Mouse (Mus musculus) liver, embryonic 12.5 days (tissue): ENCODE data around the gene Trim11. TPM values are rescaled to one million over a fixed set of nuclear protein-coding genes. Genes with fewer than 3 reads are reported as not detected.

Experiments
- ATAC-seq: fragments of 200-750 bp; cut with Nextera tagmentation; 2 replicates; pipeline ENCODE4 v1.8.0; 2017; ENCODE audit warnings: moderate number of reproducible peaks, mild to moderate bottlenecking, moderate library complexity
- H3K27ac ChIP-seq: fragments of 300-500 bp; sonication (generic); 2 replicates; pipeline ENCODE4 v1.5.1; 2016; ENCODE audit warnings: mild to moderate bottlenecking
- H3K27me3 ChIP-seq: fragments of 300-500 bp; sonication (generic); replicated peaks from 2 replicates; pipeline ENCODE4 v1.6.1; 2016; ENCODE audit warnings: mild to moderate bottlenecking, moderate library complexity
- H3K36me3 ChIP-seq: fragments of 300-500 bp; sonication (generic); 2 replicates; pipeline ENCODE4 v1.6.1; 2016; ENCODE audit warnings: mild to moderate bottlenecking, moderate library complexity
- H3K4me1 ChIP-seq: fragments of 300-500 bp; sonication (generic); 2 replicates; pipeline ENCODE4 v1.6.1; 2016
- H3K4me2 ChIP-seq: fragments of 300-500 bp; sonication (generic); 2 replicates; pipeline ENCODE4 v1.6.1; 2016; ENCODE audit warnings: mild to moderate bottlenecking, moderate library complexity
- H3K4me3 ChIP-seq: fragments of 300-500 bp; sonication (generic); 2 replicates; pipeline ENCODE4 v1.5.1; 2016; ENCODE audit warnings: mild to moderate bottlenecking, moderate library complexity
- H3K9ac ChIP-seq: fragments of 300-500 bp; sonication (generic); 2 replicates; pipeline ENCODE4 v1.6.1; 2016; ENCODE audit warnings: mild to moderate bottlenecking, moderate library complexity
- H3K9me3 ChIP-seq: fragments of 300-500 bp; sonication (generic); replicated peaks from 2 replicates; pipeline ENCODE4 v1.6.1; 2016; ENCODE audit warnings: mild to moderate bottlenecking, moderate library complexity
- WGBS: fragments of 180-500 bp; shearing (Covaris S2); methylation state at CpG from one replicate; pipeline ENCODE4 v1.1.7; 2016; ENCODE audit not compliant: insufficient replicate concordance; 5-methylcytosine and 5-hydroxymethylcytosine counted together
- polyA plus RNA-seq: library from polyadenylated mRNA; unstranded; fragments of >200 nt; fragmentation: Nextera tagmentation; extraction: Ambion mirVana; gene quantifications from 2 replicates; pipeline ENCODE4 v1.2.1, GENCODE M21; 2016

Trim11 gene
- polyA plus RNA-seq, 1 experiment from 2014 or later: 11.2 TPM

DNA sequence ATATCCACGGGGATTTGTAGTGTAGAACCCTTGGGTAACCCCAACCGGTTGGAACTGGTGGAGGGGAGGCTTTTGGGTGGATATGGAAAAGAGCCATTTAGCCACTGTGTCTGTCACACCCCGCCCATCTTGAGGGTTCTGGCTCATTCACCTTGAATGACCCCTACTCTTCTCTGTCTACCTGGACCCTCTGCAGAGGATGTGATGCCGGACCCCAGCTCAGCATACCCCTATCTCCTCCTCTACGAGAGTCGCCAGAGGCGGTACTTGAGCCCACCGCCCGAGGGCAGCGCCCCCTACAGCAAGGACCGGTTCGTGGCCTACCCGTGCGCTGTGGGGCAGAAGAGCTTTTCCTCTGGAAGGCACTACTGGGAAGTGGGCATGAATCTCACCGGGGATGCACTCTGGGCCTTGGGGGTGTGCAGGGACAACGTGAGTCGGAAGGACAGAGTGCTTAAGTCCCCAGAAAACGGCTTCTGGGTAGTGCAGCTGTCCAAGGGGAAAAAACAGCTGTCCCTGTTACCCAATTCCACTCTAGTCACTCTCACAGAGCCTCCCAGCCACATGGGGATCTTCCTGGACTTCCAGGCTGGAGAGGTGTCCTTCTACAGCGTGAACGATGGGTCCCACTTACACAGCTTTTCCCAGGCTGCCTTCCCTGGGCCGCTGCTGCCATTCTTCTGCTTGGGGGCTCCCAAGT is 6.9 kb upstream of the Trim11 start:
- ATAC-seq: no peak
- H3K4me2 ChIP-seq: no peak overlapping the region
- no peaks in the 10 kb centered on the region for H3K9me3 ChIP-seq
- no peak overlapping the region; the same call in 1 of the 2 replicates for H3K27ac ChIP-seq
- no peaks in the 10 kb centered on the region for H3K27me3 ChIP-seq
- peaks cover 50% of the 10 kb centered on the region for H3K36me3 ChIP-seq
- H3K9ac ChIP-seq: no peak overlapping the region
- WGBS: 83% methylated on average over 21 of the region's 21 CpGs
- H3K4me3 ChIP-seq: no peak overlapping the region
- H3K4me1 ChIP-seq: peaks cover 54% of the 10 kb centered on the region

DNA sequence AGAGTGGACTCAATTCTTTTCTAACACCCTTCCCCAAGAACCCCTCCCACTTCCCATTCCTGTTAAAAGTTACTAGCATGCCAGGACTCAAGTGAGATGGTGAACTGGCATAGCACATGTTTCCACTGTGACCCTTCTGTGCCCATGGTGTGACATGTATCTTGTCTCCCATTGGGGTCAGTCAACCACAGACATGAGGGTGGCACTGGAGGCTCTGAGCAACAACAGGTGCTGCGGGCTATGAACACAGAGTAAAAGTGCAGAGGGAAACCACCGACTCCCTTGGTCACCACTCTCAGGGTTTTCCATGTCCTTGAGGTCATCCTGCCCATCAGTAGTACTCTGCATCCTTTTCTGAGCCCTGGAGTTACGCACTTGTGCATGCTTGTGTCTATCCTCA is 6.1 kb upstream of the Trim11 start:
- no peak for ATAC-seq
- 90% methylated on average over 3 of the region's 3 CpGs for WGBS

GRCm38 (mm10) chr11:58974414-58974813 is 3.5 kb upstream of the Trim11 start:
- Histone ChIP-seq H3K9me3 (no peaks in the 10 kb centered on the region), H3K4me2 (no peak overlapping the region), H3K27ac (no peak overlapping the region), H3K36me3 (peaks cover 42% of the 10 kb centered on the region), H3K4me1 (peaks cover 50% of the 10 kb centered on the region), H3K9ac (no peak overlapping the region), H3K4me3 (no peak overlapping the region), H3K27me3 (no peaks in the 10 kb centered on the region)
- ATAC-seq: no peak
- WGBS: 55% methylated on average over 3 of the region's 3 CpGs

More for the DNA sequence above, 6.1 kb upstream of the Trim11 start:
- Histone ChIP-seq H3K9me3 (no peaks in the 10 kb centered on the region), H3K9ac (no peak overlapping the region), H3K27ac (no peak overlapping the region; the same call in 1 of the 2 replicates), H3K4me2 (no peak overlapping the region), H3K36me3 (peaks cover 50% of the 10 kb centered on the region), H3K4me3 (no peak overlapping the region), H3K27me3 (no peaks in the 10 kb centered on the region), H3K4me1 (peaks cover 49% of the 10 kb centered on the region)

- WGBS: under 1% methylated on average over 29 of the region's 29 CpGs
- Histone ChIP-seq H3K9me3 (no peaks in the 10 kb centered on the region), H3K4me2 (peak overlapping the region; percentile 91), H3K27me3 (no peaks in the 10 kb centered on the region), H3K27ac (peak overlapping the region; percentile 88), H3K4me1 (peaks cover 66% of the 10 kb centered on the region), H3K4me3 (peak overlapping the region; percentile 96), H3K9ac (peak overlapping the region; percentile 95), H3K36me3 (peaks cover 35% of the 10 kb centered on the region)
- peak; percentile 65 for ATAC-seq
These were observed 743 bp upstream of the Trim11 start for GRCm38 (mm10) chr11:58977150-58977549.

GRCm38 (mm10) chr11:58977607-58978026 is 276 bp upstream of the Trim11 start:
- Histone ChIP-seq H3K27ac (peak overlapping the region; percentile 88), H3K9me3 (no peaks in the 10 kb centered on the region), H3K4me3 (peak overlapping the region; percentile 96), H3K4me2 (peak overlapping the region; percentile 91), H3K4me1 (peaks cover 70% of the 10 kb centered on the region), H3K9ac (peak overlapping the region; percentile 95), H3K36me3 (peaks cover 35% of the 10 kb centered on the region), H3K27me3 (no peaks in the 10 kb centered on the region)
- peak; percentile 25; the same call in 1 of the 2 replicates for ATAC-seq
- under 1% methylated on average over 21 of the region's 21 CpGs for WGBS

DNA sequence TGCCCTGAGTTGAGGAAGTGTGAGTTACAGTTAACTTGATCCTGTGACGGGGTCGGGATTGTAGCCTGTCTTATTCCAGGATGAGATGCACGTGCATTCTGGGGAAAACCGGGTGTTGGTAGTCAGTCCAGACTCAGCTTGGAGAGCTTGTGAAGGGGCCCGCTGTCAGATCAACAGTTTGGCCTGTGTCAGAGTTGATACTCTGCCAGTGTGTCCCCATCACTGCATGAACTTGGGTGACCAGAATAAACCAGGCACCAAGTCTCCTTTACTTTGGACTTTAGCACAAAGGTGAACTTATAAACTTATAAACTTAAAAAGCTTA is 775 bp downstream of the Trim11 start:
- Histone ChIP-seq H3K27me3 (no peaks in the 10 kb centered on the region), H3K4me1 (peaks cover 72% of the 10 kb centered on the region), H3K4me2 (peak overlapping the region; percentile 91), H3K9me3 (no peaks in the 10 kb centered on the region), H3K9ac (peak overlapping the region; percentile 95), H3K27ac (peak overlapping the region; percentile 88), H3K4me3 (peak overlapping the region; percentile 96), H3K36me3 (peaks cover 44% of the 10 kb centered on the region)
- 1% methylated on average over 5 of the region's 5 CpGs for WGBS
- no peak for ATAC-seq

- peaks cover 49% of the 10 kb centered on the region for H3K36me3 ChIP-seq
- H3K27me3 ChIP-seq: no peaks in the 10 kb centered on the region
- ATAC-seq: no peak
- peak overlapping the region; percentile 91 for H3K4me2 ChIP-seq
- H3K9me3 ChIP-seq: no peaks in the 10 kb centered on the region
- peaks cover 67% of the 10 kb centered on the region for H3K4me1 ChIP-seq
- H3K4me3 ChIP-seq: peak overlapping the region; percentile 96
- peak overlapping the region; percentile 95 for H3K9ac ChIP-seq
- peak overlapping the region; percentile 88; the same call in 1 of the 2 replicates for H3K27ac ChIP-seq
- WGBS: 17% methylated on average over 3 of the region's 3 CpGs
These were observed 1.3 kb downstream of the Trim11 start for GRCm38 (mm10) chr11:58979183-58979582.

DNA sequence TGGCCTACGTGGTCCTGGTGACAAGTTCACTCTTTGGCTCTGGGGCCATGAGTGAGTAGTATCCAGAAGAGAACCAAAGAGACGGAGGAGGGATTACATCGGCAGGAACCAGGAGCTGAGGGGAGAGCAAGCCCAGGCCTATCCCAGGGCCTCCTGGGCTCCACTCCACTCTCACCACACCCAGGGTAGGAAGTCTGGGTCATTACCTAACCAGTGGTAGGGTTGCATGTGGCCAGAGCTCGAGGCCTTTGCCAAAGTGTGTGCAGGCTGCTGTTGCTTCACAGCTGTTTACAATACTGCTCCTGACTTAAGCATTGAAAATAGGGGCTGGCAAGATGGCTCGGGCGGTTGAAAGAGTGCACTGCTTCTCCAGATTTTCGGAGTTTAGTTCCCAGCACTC is 1.8 kb downstream of the Trim11 start:
- peak overlapping the region; percentile 95 for H3K9ac ChIP-seq
- ATAC-seq: no peak
- H3K27ac ChIP-seq: peak overlapping the region; percentile 42
- H3K27me3 ChIP-seq: no peaks in the 10 kb centered on the region
- 66% methylated on average over 7 of the region's 7 CpGs for WGBS
- H3K36me3 ChIP-seq: peaks cover 49% of the 10 kb centered on the region
- peak overlapping the region; percentile 91 for H3K4me2 ChIP-seq
- peak overlapping the region; percentile 96 for H3K4me3 ChIP-seq
- no peaks in the 10 kb centered on the region for H3K9me3 ChIP-seq
- H3K4me1 ChIP-seq: peaks cover 62% of the 10 kb centered on the region

GRCm38 (mm10) chr11:58980381-58980990 is 2.6 kb downstream of the Trim11 start:
- Histone ChIP-seq H3K4me2 (peak overlapping the region; percentile 91), H3K9me3 (no peaks in the 10 kb centered on the region), H3K4me1 (peaks cover 63% of the 10 kb centered on the region), H3K27me3 (no peaks in the 10 kb centered on the region), H3K4me3 (no peak overlapping the region; the same call in 1 of the 2 replicates), H3K27ac (no peak overlapping the region), H3K36me3 (peaks cover 53% of the 10 kb centered on the region), H3K9ac (no peak overlapping the region)
- WGBS: 70% methylated on average over 5 of the region's 5 CpGs
- no peak for ATAC-seq

DNA sequence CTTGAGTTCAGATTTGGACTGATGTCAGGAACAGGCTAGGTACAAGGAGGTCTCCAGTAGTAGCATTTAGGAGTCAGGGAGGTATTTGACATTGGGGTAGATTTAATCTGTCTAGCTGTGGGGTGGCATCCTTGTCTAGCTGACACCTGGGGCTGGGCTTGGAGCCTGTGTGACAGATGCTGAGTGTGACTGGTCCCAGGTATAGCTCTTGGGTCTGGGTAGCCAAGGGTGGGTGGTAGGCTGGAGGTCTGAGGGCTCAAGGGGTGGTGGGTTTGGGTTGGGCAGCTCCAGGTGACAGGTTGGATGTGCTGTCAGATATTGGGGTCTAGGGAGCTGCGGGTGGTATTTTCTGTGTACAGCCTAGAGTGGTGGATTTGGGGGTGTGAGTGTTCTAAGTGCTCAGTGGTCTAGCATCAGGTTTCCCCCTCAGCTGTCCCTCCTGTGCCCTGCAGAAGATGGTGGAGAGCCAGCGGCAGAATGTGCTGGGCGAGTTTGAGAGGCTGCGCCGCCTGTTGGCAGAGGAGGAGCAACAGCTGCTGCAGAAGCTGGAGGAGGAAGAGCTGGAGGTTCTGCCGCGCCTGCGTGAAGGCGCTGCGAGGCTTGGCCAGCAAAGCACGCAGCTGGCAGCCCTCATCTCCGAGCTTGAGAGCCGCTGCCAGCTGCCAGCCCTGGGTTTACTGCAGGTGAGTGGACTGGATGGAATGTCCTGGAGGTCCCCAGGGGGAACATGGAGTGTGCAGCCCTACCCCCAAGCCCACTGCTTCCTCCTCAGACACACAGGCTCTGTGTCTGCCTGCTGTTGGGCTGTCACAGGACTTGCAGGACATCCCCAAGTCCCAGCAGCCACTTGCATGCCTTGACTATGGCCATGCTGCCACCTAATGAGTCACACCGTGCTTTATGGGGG is 3.9 kb downstream of the Trim11 start:
- Histone ChIP-seq H3K9me3 (no peaks in the 10 kb centered on the region), H3K9ac (no peak overlapping the region), H3K4me1 (peaks cover 68% of the 10 kb centered on the region), H3K4me2 (no peak overlapping the region), H3K4me3 (no peak overlapping the region), H3K36me3 (peaks cover 66% of the 10 kb centered on the region), H3K27ac (0 out of 2 replicates have a peak overlapping the region, but pooled peaks have one; percentile 16), H3K27me3 (no peaks in the 10 kb centered on the region)
- WGBS: 60% methylated on average over 14 of the region's 14 CpGs
- no peak for ATAC-seq

DNA sequence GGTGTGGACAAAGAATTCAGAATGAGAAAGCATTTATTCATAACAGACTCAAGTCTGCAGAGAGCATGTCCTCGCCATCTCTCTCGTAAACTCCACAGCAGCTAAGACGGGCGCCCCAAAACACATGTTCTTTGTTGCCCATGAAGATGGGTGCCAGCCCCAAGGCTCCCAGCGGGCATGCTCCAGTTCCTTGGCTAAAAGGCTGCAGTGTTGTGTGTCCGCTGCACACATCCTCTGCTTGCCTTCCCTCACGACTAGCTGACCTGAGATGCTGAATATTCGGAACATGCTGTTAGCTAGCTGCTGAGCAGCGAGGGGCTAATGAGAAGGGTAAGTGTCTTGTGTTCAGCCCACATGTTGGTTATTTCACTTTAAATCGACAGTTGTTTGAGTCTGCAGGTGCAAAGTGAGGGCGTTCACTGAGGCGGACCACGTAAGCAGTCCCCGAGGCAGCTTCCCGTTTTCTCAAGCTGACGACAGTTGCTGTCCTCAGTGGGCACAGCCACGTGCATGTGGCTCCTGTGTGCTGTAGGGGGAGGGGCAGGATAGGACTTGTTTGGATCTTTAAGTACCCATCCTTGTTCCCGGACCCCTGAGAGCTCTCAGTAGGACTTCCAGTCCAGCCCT is 4.7 kb downstream of the Trim11 start:
- no peak for ATAC-seq
- Histone ChIP-seq H3K9me3 (no peaks in the 10 kb centered on the region), H3K27ac (0 out of 2 replicates have a peak overlapping the region, but pooled peaks have one; percentile 16), H3K27me3 (no peaks in the 10 kb centered on the region), H3K4me2 (no peak overlapping the region), H3K4me1 (peaks cover 65% of the 10 kb centered on the region), H3K4me3 (no peak overlapping the region), H3K36me3 (peaks cover 73% of the 10 kb centered on the region), H3K9ac (no peak overlapping the region)
- 78% methylated on average over 18 of the region's 18 CpGs for WGBS
